Mouse (Mus musculus) CH12.LX (cell line): ENCODE measurements around the gene Iqub. TPM values are rescaled to one million over a fixed set of nuclear protein-coding genes. Genes with fewer than 3 reads are reported as not detected.

Source experiments
- DNase-seq: peaks from one replicate; pipeline ENCODE4 v3.0.0-alpha.2; 2013; ENCODE audit errors: extremely low read depth
- H3K27ac ChIP-seq: 2 replicates; pipeline ENCODE4 v1.5.1; 2012; ENCODE audit warnings: low read depth, mild to moderate bottlenecking, control low read depth, moderate library complexity; ENCODE audit not compliant: insufficient read depth
- H3K27me3 ChIP-seq: replicated peaks from 2 replicates; pipeline ENCODE3; 2012; ENCODE audit warnings: inconsistent platforms
- H3K36me3 ChIP-seq, 2 experiments: replicated peaks in 1 of 2; 2 replicates each; pipeline versions ENCODE3 to v1.6.1; 2012; ENCODE audit warnings: inconsistent platforms in 1 of 2, low read length in 1 of 2, mild to moderate bottlenecking in 1 of 2, mixed read lengths in 1 of 2, moderate library complexity in 1 of 2; ENCODE audit not compliant: control insufficient read depth in 1 of 2, insufficient read depth in 1 of 2
- H3K4me1 ChIP-seq, 2 experiments: 2 replicates each; pipeline ENCODE4 v1.6.1; 2012; ENCODE audit warnings: inconsistent platforms in 1 of 2, moderate library complexity in 1 of 2; ENCODE audit not compliant: insufficient read depth in 2 of 2, control insufficient read depth in 1 of 2
- H3K4me2 ChIP-seq: 2 replicates; pipeline ENCODE4 v1.6.1; 2012; ENCODE audit warnings: low read depth, mild to moderate bottlenecking, control low read depth; ENCODE audit not compliant: poor library complexity, insufficient read depth, severe bottlenecking
- H3K4me3 ChIP-seq, 3 experiments: fragments of 150-350 bp in 1 of 3; sonication (generic) in 1 of 3; replicated peaks in 1 of 3; 2 replicates each; pipeline versions ENCODE3 to v1.5.1; 2011 to 2012; ENCODE audit warnings: low read depth in 2 of 3, low read length in 2 of 3, mild to moderate bottlenecking in 2 of 3, moderate library complexity in 2 of 3, control low read depth in 1 of 3, improper control_type of control experiment in 1 of 3, inconsistent platforms in 1 of 3, mixed read lengths in 1 of 3; ENCODE audit not compliant: poor library complexity in 1 of 3
- H3K79me2 ChIP-seq: replicated peaks from 2 replicates; pipeline ENCODE4 v1.6.1; 2012; ENCODE audit warnings: mild to moderate bottlenecking, moderate library complexity; ENCODE audit not compliant: control insufficient read depth, poor library complexity, insufficient read depth, severe bottlenecking; ENCODE audit errors: extremely low read depth
- H3K9ac ChIP-seq: 2 replicates; pipeline ENCODE4 v1.6.1; 2012; ENCODE audit warnings: low read depth, mild to moderate bottlenecking, control low read depth, moderate library complexity; ENCODE audit not compliant: insufficient read depth
- H3K9me3 ChIP-seq: replicated peaks from 2 replicates; pipeline ENCODE3; 2012; ENCODE audit warnings: low read length, inconsistent platforms, mixed read lengths
- CHD1 ChIP-seq: IDR thresholded peaks from 2 replicates; pipeline ENCODE4 v1.6.1; 2012; ENCODE audit warnings: low read depth, low read length, improper control_type of control experiment, inconsistent platforms
- CTCF ChIP-seq, 2 experiments: IDR thresholded peaks in 1 of 2; conservative IDR thresholded peaks in 1 of 2; 2 replicates each; pipeline ENCODE4 v1.5.1; 2011 to 2012; ENCODE audit warnings: low read depth in 2 of 2, low read length in 2 of 2, improper control_type of control experiment in 1 of 2, inconsistent platforms in 1 of 2, mild to moderate bottlenecking in 1 of 2, moderate library complexity in 1 of 2
- E2F4 ChIP-seq: IDR thresholded peaks from 2 replicates; pipeline ENCODE4 v1.6.1; 2011; ENCODE audit warnings: low read depth, low read length, improper control_type of control experiment; ENCODE audit not compliant: insufficient replicate concordance
- ELF1 ChIP-seq: IDR thresholded peaks from 2 replicates; pipeline ENCODE4 v1.6.1; 2014; ENCODE audit warnings: low read depth, mild to moderate bottlenecking, inconsistent platforms, low read length, improper control_type of control experiment
- ETS1 ChIP-seq: conservative IDR thresholded peaks from 2 replicates; pipeline ENCODE4 v1.6.1; 2012; ENCODE audit warnings: low read depth, mild to moderate bottlenecking, inconsistent platforms, low read length, improper control_type of control experiment, moderate library complexity
- GABPA ChIP-seq: IDR thresholded peaks from 2 replicates; pipeline ENCODE4 v1.6.1; 2012; ENCODE audit warnings: low read depth, low read length, improper control_type of control experiment, inconsistent platforms; ENCODE audit not compliant: insufficient replicate concordance
- IRF4 ChIP-seq: IDR thresholded peaks from 2 replicates; pipeline ENCODE4 v1.6.1; 2014; ENCODE audit warnings: low read depth, mild to moderate bottlenecking, inconsistent platforms, low read length, improper control_type of control experiment
- JUN ChIP-seq: IDR thresholded peaks from 2 replicates; pipeline ENCODE4 v1.6.1; 2011; ENCODE audit warnings: low read depth, mild to moderate bottlenecking, low read length, improper control_type of control experiment, moderate library complexity; ENCODE audit not compliant: insufficient read depth
- JUND ChIP-seq: conservative IDR thresholded peaks from 2 replicates; pipeline ENCODE4 v1.6.1; 2011; ENCODE audit warnings: low read depth, low read length, improper control_type of control experiment
- KAT2A ChIP-seq: IDR thresholded peaks from 2 replicates; pipeline ENCODE4 v1.6.1; 2012; ENCODE audit warnings: low read length, improper control_type of control experiment, inconsistent platforms; ENCODE audit not compliant: insufficient replicate concordance
- MEF2A ChIP-seq: IDR thresholded peaks from 2 replicates; pipeline ENCODE4 v1.6.1; 2014; ENCODE audit warnings: low read depth, mild to moderate bottlenecking, inconsistent platforms, low read length, improper control_type of control experiment, borderline replicate concordance
- MYC ChIP-seq: IDR thresholded peaks from 2 replicates; pipeline ENCODE4 v1.6.1; 2011; ENCODE audit warnings: low read depth, mild to moderate bottlenecking, improper control_type of control experiment, low read length
- NRF1 ChIP-seq: IDR thresholded peaks from 2 replicates; pipeline ENCODE4 v1.6.1; 2014; ENCODE audit warnings: low read depth, mild to moderate bottlenecking, inconsistent platforms, low read length, improper control_type of control experiment, moderate library complexity
- POLR2A ChIP-seq: IDR thresholded peaks from 2 replicates; pipeline ENCODE4 v1.6.1; 2011; ENCODE audit warnings: low read depth, mild to moderate bottlenecking, improper control_type of control experiment, low read length
- POLR2AphosphoS2 ChIP-seq: IDR thresholded peaks from 2 replicates; pipeline ENCODE4 v1.6.1; 2011; ENCODE audit warnings: low read depth, low read length, improper control_type of control experiment
- RAD21 ChIP-seq: IDR thresholded peaks from 2 replicates; pipeline ENCODE4 v1.6.1; 2011; ENCODE audit warnings: low read depth, mild to moderate bottlenecking, low read length, improper control_type of control experiment, moderate library complexity
- SMC3 ChIP-seq: IDR thresholded peaks from 2 replicates; pipeline ENCODE4 v1.6.1; 2011; ENCODE audit warnings: low read depth, low read length, improper control_type of control experiment
- TBP ChIP-seq: conservative IDR thresholded peaks from 2 replicates; pipeline ENCODE4 v1.6.1; 2011; ENCODE audit warnings: low read depth, low read length, improper control_type of control experiment
- USF2 ChIP-seq: conservative IDR thresholded peaks from 2 replicates; pipeline ENCODE4 v1.6.1; 2011; ENCODE audit warnings: low read depth, low read length, improper control_type of control experiment
- ZC3H11A ChIP-seq: IDR thresholded peaks from 2 replicates; pipeline ENCODE4 v1.6.1; 2012; ENCODE audit warnings: low read depth, mild to moderate bottlenecking, inconsistent platforms, low read length, improper control_type of control experiment
- ZKSCAN1 ChIP-seq: IDR thresholded peaks from 2 replicates; pipeline ENCODE4 v1.6.1; 2012; ENCODE audit warnings: low read depth, inconsistent platforms, low read length, improper control_type of control experiment, borderline replicate concordance
- dilution Hi-C: fragments of 300-500 bp; cut with MboI; formaldehyde crosslinking; loops from 2 replicates; pipeline ENCODE4 v1.14.3; 2020; ENCODE audit warnings: low sequenced_read_pairs; ENCODE audit not compliant: extremely low pct_unique_long_range_greater_than_20kb, extremely low pct_ligation_motif_present
- in situ Hi-C: fragments of 300-500 bp; cut with MboI; formaldehyde crosslinking; loops from 3 replicates; pipeline ENCODE4 v1.14.3; 2019; ENCODE audit warnings: low sequenced_read_pairs, low pct_ligation_motif_present, low pct_unique_long_range_greater_than_20kb, mixed read lengths
- polyA plus RNA-seq: library from polyadenylated mRNA; unstranded; fragments of >175 nt; gene quantifications from 2 replicates; pipeline ENCODE4 v1.2.1, GENCODE M21; 2012; ENCODE audit warnings: low read depth; ENCODE audit not compliant: insufficient read length
- total RNA-seq, 2 experiments: library from RNA; depleted of rRNA; stranded (reverse); fragments of 300-350 nt in 1 of 2; fragments of >200 nt in 1 of 2; gene quantifications; 2 replicates each; pipeline ENCODE4 v1.2.3; 2012 to 2014

Gene Iqub
- total and polyA plus RNA-seq, 3 experiments, result not detected

DNA sequence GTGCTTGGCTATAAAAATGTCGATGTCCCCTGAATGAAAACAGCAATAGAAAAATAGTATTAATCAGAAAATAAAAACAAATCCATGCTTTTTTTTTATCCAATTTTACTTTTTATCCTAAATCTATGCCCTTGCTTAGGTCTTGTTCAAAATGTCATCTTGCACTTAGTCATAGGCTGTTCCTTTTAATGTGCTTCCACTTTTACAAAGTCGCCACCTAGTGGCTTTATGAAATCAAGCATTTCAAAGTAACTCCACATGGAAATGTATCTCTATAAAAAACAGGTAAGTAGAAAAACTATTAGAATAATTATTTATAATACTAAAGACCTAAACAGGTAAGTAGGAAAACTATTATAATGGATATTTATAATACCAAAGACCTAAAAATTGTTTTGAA is 1.3 kb upstream of the Iqub start:
- no peak overlapping the region for H3K4me3 ChIP-seq
- H3K27ac ChIP-seq, result no peak overlapping the region
- no peak overlapping the region for H3K9ac ChIP-seq
- no peak for DNase-seq
- peaks cover 16 to 32% of the 10 kb centered on the region in 2 experiments for H3K36me3 ChIP-seq
- in situ Hi-C loops (no loop called here), dilution Hi-C loops (no loop called here)
- peak; percentile 6 to 73; a peak in 3 of 4 replicates for TF ChIP-seq CTCF (conservative IDR thresholded peaks at IDR 0.05 in 1 of 2, IDR thresholded peaks at IDR 0.05 in 1 of 2; ENCODE audit: low read depth in 2 of 2, low read length in 2 of 2)
- no peak for TF ChIP-seq NRF1
- peak; percentile 64 for TF ChIP-seq SMC3
- no peak for TF ChIP-seq USF2
- TF ChIP-seq GABPA, result no peak
- TF ChIP-seq RAD21, result peak; percentile 69
- no peak for TF ChIP-seq KAT2A
- TF ChIP-seq CHD1, result no peak
- no peak for TF ChIP-seq ETS1
- TF ChIP-seq ZKSCAN1, result no peak
- no peak for TF ChIP-seq E2F4
- no peak for TF ChIP-seq ELF1
- no peak for TF ChIP-seq POLR2AphosphoS2
- H3K4me1 ChIP-seq, result no peaks in the 10 kb centered on the region
- H3K27me3 ChIP-seq, result no peaks in the 10 kb centered on the region
- no peaks in the 10 kb centered on the region for H3K79me2 ChIP-seq
- H3K9me3 ChIP-seq, result no peaks in the 10 kb centered on the region
- no peak overlapping the region for H3K4me2 ChIP-seq

- Histone ChIP-seq H3K27me3 (no peaks in the 10 kb centered on the region), H3K4me2 (no peak overlapping the region), H3K9ac (no peak overlapping the region), H3K9me3 (no peaks in the 10 kb centered on the region), H3K4me1 (no peaks in the 10 kb centered on the region), H3K79me2 (no peaks in the 10 kb centered on the region), H3K4me3 (no peak overlapping the region), H3K36me3 (no peaks in the 10 kb centered on the region), H3K27ac (no peak overlapping the region)
- no peak for DNase-seq
- dilution Hi-C loops, result no loop called here
- in situ Hi-C loops, result no loop called here
- no peak for TF ChIP-seq MEF2A
- TF ChIP-seq, all 38 proteins: peak for 0
Measured at GRCm38 (mm10) chr6:24504141-24504540, 10.7 kb downstream of the Iqub start.

GRCm38 (mm10) chr6:24490341-24490740 is 24.5 kb downstream of the Iqub start:
- dilution Hi-C loops (no loop called here), in situ Hi-C loops (no loop called here)
- no peaks in the 10 kb centered on the region for H3K27me3 ChIP-seq
- TF ChIP-seq POLR2AphosphoS2 (no peak), MYC (0 out of 2 replicates have a peak, but pooled peaks have one; percentile 16), ZC3H11A (peak; percentile 16; the same call in 1 of the 2 replicates), SMC3 (peak; percentile 56), POLR2A (no peak), RAD21 (peak; percentile 80), CTCF (conservative IDR thresholded peaks at IDR 0.05 in 1 of 2, IDR thresholded peaks at IDR 0.05 in 1 of 2; ENCODE audit: low read depth in 2 of 2, low read length in 2 of 2) (peak in 1 of 2 experiments; percentile 78; a peak in 3 of 4 replicates), TBP (no peak), IRF4 (no peak), JUND (no peak), JUN (no peak)
- H3K36me3 ChIP-seq, result no peaks in the 10 kb centered on the region
- H3K4me3 ChIP-seq, result no peak overlapping the region
- H3K4me2 ChIP-seq, result no peak overlapping the region
- DNase-seq, result peak; percentile 11
- H3K4me1 ChIP-seq, result peaks cover 0 to 14% of the 10 kb centered on the region in 2 experiments; a peak in 2 of 4 replicates
- no peak overlapping the region for H3K27ac ChIP-seq
- H3K79me2 ChIP-seq, result no peaks in the 10 kb centered on the region
- no peak overlapping the region for H3K9ac ChIP-seq
- no peaks in the 10 kb centered on the region for H3K9me3 ChIP-seq
